8 mouse cellular contexts compared by ENCODE assay signal in genomic region chr8:26780515-26780914, GRCm38 (mm10).
A peak's percentile ranks its signal among the peaks of the same experiment; 100 is the strongest.
DNase-seq lines count a peak whose midpoint lies in the region; ATAC-seq and TF ChIP-seq lines count a peak whose summit lies in the region.

No protein-coding gene starts in this region.

- peak overlapping the region; percentile 51 for H3K4me3 ChIP-seq in heart, embryonic 10.5 days
- H3K4me3 ChIP-seq in left cerebral cortex, adult 2 months, result no peak overlapping the region

- no peak for DNase-seq in heart, embryonic 10.5 days (ENCODE audit: low spot score)
- DNase-seq in heart, adult 9 months (ENCODE audit: low spot score in 2 of 2), result no peak
- DNase-seq in Muller cell, postnatal 12 days (ENCODE audit: inconsistent ontology term), result peak; percentile 77
- DNase-seq in left cerebral cortex, adult 2 months (ENCODE audit: extremely low spot score in 1 of 2, low spot score in 2 of 2), result peak; percentile 78 to 83
- peak; percentile 90 for DNase-seq in right cerebral cortex, adult 18-20 months
- DNase-seq in lung, postnatal 10 days, result no peak
- DNase-seq in urinary bladder, postnatal 36 days (ENCODE audit: low spot score in 2 of 2), result no peak

- intact Hi-C loops in left cerebral cortex, adult 2 months (cut with DNase I), result loop anchor here (2.0 kb wide), 2 partner anchors 198 to 246 kb away; no protein-coding TSS in a partner anchor

- TF ChIP-seq CTCF in left cerebral cortex, adult 2 months (IDR thresholded peaks at IDR 0.05), result no peak

- ATAC-seq in frontal cortex, adult (ENCODE audit: low TSS enrichment), result peak; percentile 93

- peaks cover 59% of the 10 kb centered on the region for H3K27me3 ChIP-seq in heart, embryonic 10.5 days (ENCODE audit: insufficient read depth, poor library complexity, severe bottlenecking)

- no peaks in the 10 kb centered on the region for H3K36me3 ChIP-seq in heart, embryonic 10.5 days

- peaks cover 10% of the 10 kb centered on the region for H3K4me1 ChIP-seq in heart, embryonic 10.5 days

- H3K9me3 ChIP-seq in heart, embryonic 10.5 days, result no peaks in the 10 kb centered on the region

- WGBS in heart, embryonic 10.5 days, result 11% methylated on average over 19 of the region's 19 CpGs

- no peak overlapping the region for H3K27ac ChIP-seq in heart, embryonic 10.5 days
- H3K27ac ChIP-seq in left cerebral cortex, adult 2 months, result no peak overlapping the region

Comparison
In these comparisons a context has a peak if more than half of its experiments do, and no peak if none do; other contexts are left out.
1. DNase-seq: peak in Muller cell, postnatal 12 days (single experiment), left cerebral cortex, adult 2 months (2 of 2) and right cerebral cortex, adult 18-20 months (single experiment); none in heart, embryonic 10.5 days (single experiment), heart, adult 9 months (0 of 2), lung, postnatal 10 days (single experiment) and urinary bladder, postnatal 36 days (0 of 2).